Mouse (Mus musculus): Measurements from ENCODE around the gene Tasp1.
"Not testable (repeated sequence)": the region's sequence is repeated elsewhere in the genome, so short reads cannot be mapped to it uniquely, and the experiment has no call there.

The Tasp1 gene

DNA sequence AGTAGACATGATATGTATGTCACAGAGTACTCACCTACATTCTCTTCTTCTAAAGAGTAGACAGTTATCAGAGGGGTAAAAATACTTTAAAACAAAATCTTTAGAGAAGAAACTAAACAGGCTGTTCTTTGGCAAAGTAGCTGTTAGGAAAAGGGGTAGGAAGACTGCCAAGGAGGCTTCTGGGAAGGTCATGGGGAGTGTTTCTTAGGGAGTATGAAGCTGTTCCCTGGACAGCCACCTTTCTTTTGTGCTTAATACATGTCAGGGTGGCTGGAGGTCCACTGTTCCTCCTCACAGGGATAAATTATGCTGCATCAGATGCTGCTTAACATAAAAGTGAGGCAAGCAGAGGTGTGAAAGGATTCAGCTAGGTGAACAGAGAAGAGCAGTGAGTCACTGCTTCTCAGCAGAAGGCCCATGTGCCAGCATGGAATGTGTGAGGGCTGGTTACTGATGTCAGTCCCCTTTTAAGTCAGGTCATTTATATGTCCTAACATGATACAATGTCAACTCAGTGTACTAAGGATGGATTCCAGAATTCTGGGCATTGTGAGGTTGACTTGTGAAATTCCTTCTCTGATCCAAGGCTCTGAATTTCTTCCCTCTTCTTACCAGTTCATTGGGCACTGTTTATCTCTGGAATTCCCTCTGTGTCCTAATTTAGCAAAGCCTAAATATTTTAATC lies 175.1 kb downstream of the Tasp1 start:
- in situ Hi-C loops (cut with MboI, MseI), result no loop called here

DNA sequence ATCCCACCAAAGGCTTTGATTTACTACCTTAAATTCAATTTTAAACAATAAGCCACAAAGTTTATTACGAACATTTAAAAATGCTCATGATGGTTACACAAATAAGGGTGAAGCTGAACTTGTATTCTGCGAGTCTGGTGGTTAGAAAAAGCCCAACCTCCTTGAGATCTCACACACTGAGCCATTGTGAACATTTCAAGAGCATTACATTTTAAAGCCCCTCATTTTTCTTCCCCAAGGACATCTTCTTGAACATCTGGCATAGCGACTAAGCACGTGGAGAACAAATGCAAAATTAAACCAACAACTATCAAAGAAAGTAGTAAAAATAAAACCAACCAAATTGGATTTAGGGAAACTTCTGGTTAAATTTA lies 182.4 kb downstream of the Tasp1 start:
- in situ Hi-C loops (cut with MboI, MseI), result no loop called here

DNA sequence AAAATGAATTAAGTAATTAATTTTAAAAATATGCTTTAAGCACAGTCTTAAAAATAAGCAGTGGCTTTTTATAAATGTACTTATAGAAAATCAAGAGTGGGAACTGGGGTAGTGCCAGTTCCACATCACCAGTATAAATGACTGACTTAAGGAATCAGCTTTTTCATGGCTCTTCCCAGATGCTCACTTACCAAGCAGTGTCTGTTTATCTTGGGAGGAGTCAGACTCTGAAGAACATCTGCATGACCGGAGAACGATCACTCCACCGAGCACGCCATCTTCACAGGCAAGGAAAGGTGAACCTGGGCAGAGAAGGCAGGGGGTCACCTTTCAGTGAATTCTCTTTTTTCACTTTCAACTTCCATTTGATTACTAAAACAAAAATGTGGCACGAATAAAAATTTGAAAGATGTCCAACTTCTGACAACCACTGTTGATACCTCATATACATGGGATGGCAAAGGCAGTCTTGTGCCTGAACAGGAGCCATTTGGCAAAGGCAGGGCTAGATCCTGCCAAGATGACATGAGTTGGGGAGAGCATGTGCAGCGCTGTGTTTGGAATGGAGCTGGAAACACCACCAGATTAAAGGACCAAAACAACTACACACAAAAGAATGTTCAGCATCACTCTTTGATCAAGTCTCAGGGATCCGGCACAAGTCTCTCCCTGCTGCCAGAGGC lies 182.9 kb downstream of the Tasp1 start:
- in situ Hi-C loops (cut with MboI, MseI), result no loop called here

DNA sequence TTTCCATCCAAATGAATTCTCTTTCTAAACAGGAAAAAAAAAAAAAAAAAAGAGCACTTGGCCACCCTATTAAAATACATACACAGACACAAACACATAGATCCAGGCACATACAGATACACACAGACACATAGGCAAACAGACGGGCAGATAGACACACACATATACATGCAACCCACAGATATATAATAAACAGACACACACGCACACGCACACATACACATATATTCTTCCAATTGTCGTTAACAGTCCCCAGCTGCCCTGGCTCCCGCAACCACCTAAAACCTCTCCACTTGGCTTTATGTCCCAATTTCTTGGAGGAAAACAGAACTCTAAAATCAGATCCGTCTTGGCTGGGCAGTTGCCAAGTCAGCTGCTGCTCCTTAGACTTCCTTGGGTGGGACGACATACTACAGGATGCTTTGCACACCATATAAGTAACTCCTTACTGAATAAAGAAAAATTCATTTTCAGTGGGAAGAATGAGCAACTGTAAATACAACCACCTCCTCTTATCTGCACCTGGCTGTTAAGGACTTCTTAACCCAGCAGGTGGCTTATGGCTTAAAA lies 188.5 kb downstream of the Tasp1 start:
- in situ Hi-C loops (cut with MboI, MseI), result no loop called here

- in situ Hi-C loops (cut with MboI, MseI), result no loop called here
These were observed 190.7 kb downstream of the Tasp1 start for GRCm38 (mm10) chr2:139875876-139876275.

GRCm38 (mm10) chr2:139874173-139874572 lies 192.4 kb downstream of the Tasp1 start:
- in situ Hi-C loops (cut with MboI, MseI), result no loop called here

DNA sequence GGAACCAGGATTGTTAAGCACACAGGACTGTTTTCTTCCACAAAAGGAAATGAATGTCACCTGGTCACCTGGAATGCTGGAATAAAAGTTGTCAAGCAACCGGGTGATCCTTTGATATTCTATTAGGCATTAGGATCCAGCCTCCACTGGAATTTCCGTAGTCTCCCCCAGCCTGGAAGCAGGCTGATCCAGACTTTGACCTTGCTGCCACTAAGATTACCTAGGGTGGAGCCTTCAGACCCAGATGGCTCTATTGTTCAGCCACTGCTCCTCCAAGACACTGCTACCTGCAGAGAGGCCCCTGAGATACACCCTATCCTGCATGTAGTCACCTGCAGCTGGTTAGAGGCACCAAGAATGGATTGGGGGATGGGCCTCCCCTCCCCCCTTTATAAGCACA lies 192.8 kb downstream of the Tasp1 start:
- in situ Hi-C loops (cut with MboI, MseI), result no loop called here

DNA sequence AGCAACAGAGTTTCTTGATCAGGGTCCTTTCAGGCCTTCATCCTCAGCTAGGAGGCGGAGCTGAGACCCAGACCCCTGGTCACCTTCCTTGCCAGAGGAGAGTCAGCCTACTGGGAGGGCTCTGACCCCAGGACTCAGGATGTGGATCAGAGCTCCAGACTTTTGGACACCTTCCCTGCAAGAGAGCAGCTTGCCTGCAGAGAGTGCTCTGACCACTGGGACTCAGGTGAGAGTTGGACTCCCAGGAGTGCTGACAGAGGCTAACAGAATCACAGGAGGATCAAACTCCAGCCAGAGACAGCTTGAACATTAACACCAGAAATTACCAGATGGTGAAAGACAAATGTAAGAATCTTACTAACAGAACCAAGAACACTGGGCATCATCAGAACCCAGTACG lies 197.5 kb downstream of the Tasp1 start:
- in situ Hi-C loops (cut with MboI, MseI), result not testable (repeated sequence)

DNA sequence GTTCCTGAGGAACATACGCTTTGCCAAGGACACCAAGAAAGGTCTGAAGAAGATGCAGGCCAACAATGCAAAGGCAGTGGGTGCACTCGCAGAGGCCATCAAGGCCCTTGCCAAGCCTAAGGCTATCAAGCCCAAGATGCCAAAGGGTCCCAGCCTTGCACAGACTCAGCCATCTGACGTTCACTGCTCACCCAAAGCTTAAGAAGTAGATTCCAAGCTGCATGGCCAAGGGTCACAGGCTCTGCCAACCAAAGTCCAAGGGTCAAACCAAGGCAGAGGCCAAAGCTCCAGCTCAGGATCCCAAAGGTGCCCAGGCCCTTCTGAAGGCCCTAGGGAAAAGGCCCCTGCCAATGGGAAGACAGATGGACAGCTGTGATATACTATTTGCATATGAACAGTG lies 203.2 kb downstream of the Tasp1 start:
- in situ Hi-C loops (cut with MboI, MseI), result not testable (repeated sequence)

DNA sequence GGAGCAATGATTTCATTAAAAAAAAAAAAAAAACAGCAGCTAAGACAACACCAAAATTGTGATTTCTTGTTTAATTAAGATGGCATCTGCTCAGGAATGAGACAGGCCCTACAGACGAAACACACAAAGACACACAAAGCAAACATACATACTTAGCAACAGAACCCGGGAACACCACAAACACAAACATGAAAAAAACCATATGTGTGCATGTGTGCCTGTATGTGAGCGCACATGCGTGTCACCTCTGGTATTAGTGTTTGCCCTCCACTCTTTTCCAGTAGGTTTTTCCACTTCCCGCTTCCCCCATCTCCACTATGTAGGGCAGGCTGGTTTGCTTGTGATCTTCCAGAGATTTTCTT lies 206.5 kb downstream of the Tasp1 start:
- in situ Hi-C loops (cut with MboI, MseI), result no loop called here

GRCm38 (mm10) chr2:139859424-139860132 lies 207.0 kb downstream of the Tasp1 start:
- in situ Hi-C loops (cut with MboI, MseI), result no loop called here

DNA sequence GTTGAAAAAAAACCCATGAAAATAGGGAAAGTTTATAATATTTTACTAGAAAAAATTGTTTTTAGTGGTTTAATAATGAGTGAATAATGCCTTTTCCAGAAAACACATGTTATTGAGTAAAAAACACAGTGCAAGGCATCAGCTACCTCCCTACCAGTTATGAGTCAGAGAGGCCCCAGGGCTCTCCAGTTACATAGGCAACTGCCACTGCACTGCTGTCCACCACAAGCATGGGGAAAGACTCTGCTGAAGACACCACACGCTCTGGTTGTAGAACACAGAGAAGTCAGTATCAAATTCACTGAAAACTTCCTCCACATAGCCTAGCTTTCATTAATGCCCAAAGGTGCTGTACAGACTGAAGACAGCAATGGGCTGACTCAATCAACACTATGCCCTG lies 217.0 kb downstream of the Tasp1 start:
- in situ Hi-C loops (cut with MboI, MseI), result no loop called here

- in situ Hi-C loops (cut with MboI, MseI), result no loop called here
These were observed 225.2 kb downstream of the Tasp1 start for GRCm38 (mm10) chr2:139841359-139841758.

DNA sequence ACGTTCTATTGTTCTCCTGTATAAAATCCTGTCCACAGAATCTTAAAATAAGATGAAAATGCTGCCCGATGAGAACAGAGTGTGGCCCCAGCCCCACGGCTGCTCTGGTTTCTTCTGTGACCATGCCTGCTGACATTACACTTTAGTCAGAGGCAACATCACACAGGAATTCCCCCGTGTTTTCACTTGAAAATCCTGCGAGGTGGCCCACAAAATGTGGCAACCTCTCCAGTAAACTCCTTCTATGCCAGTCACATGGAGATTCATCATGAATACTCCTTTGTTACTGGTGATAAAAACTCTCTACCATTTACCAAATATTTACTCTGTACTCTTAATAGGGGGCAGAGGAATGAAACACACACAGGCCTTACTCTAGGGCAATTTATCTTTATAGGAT lies 225.7 kb downstream of the Tasp1 start:
- in situ Hi-C loops (cut with MboI, MseI), result no loop called here

GRCm38 (mm10) chr2:139821589-139822378 lies 244.8 kb downstream of the Tasp1 start:
- in situ Hi-C loops (cut with MboI, MseI), result no loop called here

GRCm38 (mm10) chr2:139817275-139817674 lies 249.3 kb downstream of the Tasp1 start:
- in situ Hi-C loops (cut with MboI, MseI), result no loop called here

GRCm38 (mm10) chr2:139807887-139808286 lies 258.7 kb downstream of the Tasp1 start:
- in situ Hi-C loops (cut with MboI, MseI), result no loop called here

DNA sequence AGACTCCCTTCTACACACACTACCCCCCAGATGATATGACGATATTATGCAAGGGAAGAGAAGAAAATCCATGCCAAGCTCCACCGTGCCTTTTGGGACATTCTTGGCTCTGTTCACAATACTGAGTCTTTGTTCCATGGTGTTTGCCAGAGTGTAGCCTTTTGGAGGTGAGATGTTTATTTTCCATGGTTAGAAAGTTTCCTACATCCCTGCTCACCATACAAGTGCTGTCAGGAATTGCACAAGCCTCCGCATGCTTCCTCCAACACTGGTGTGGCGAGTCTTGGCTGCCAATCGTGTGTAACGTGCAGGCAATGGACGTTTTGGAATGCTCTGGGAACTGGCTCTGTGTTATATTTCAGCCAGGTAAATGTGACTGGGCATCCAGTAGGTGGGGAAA lies 262.6 kb downstream of the Tasp1 start:
- in situ Hi-C loops (cut with MboI, MseI), result no loop called here

GRCm38 (mm10) chr2:139792345-139793120 lies 274.1 kb downstream of the Tasp1 start:
- in situ Hi-C loops (cut with MboI, MseI), result no loop called here

- in situ Hi-C loops (cut with MboI, MseI), result no loop called here
These were observed 277.9 kb downstream of the Tasp1 start for GRCm38 (mm10) chr2:139788658-139789057.

- in situ Hi-C loops (cut with MboI, MseI), result no loop called here
These were observed 281.7 kb downstream of the Tasp1 start for GRCm38 (mm10) chr2:139784946-139785345.

Data from T-helper 1 cell (primary cell).